Mouse (Mus musculus) hindbrain, embryonic 15.5 days (tissue): Measurements from ENCODE around the gene 4930572O03Rik. TPM values are rescaled to one million over a fixed set of nuclear protein-coding genes. Genes with fewer than 3 reads are reported as not detected.
"Not testable (repeated sequence)": the region's sequence is repeated elsewhere in the genome, so short reads cannot be mapped to it uniquely, and the experiment has no call there.

Experiments used
- ATAC-seq: fragments of 200-750 bp; cut with Nextera tagmentation; 2 replicates; pipeline ENCODE4 v1.8.0; 2017; ENCODE audit warnings: low read depth, moderate number of reproducible peaks, moderate TSS enrichment; ENCODE audit not compliant: low FRiP score
- H3K27ac ChIP-seq: fragments of 300-500 bp; sonication (generic); replicated peaks from 2 replicates; pipeline ENCODE4 v1.5.1; 2015; ENCODE audit warnings: mild to moderate bottlenecking, inconsistent platforms
- H3K27me3 ChIP-seq: fragments of 300-500 bp; sonication (generic); 2 replicates; pipeline ENCODE4 v1.6.1; 2015; ENCODE audit warnings: control low read depth, inconsistent platforms
- H3K36me3 ChIP-seq: fragments of 300-500 bp; sonication (generic); 2 replicates; pipeline ENCODE4 v1.6.1; 2015; ENCODE audit warnings: control low read depth, inconsistent platforms
- H3K4me1 ChIP-seq: fragments of 300-500 bp; sonication (generic); replicated peaks from 2 replicates; pipeline ENCODE4 v1.6.1; 2015; ENCODE audit warnings: control low read depth, inconsistent platforms
- H3K4me2 ChIP-seq: fragments of 300-500 bp; sonication (generic); 2 replicates; pipeline ENCODE4 v1.6.1; 2015; ENCODE audit warnings: moderate library complexity, mild to moderate bottlenecking, inconsistent platforms
- H3K4me3 ChIP-seq: fragments of 300-500 bp; sonication (generic); 2 replicates; pipeline ENCODE4 v1.5.1; 2015; ENCODE audit warnings: mild to moderate bottlenecking, inconsistent platforms
- H3K9ac ChIP-seq: fragments of 300-500 bp; sonication (generic); 2 replicates; pipeline ENCODE4 v1.6.1; 2015; ENCODE audit warnings: inconsistent platforms
- H3K9me3 ChIP-seq: fragments of 300-500 bp; sonication (generic); 2 replicates; pipeline ENCODE4 v1.6.1; 2016; ENCODE audit warnings: control low read depth, inconsistent platforms
- WGBS: fragments of 180-500 bp; shearing (Covaris S2); methylation state at CpG from one replicate; pipeline ENCODE4 v1.1.7; 2015; 5-methylcytosine and 5-hydroxymethylcytosine counted together
- polyA plus RNA-seq: library from polyadenylated mRNA; unstranded; fragments of >200 nt; fragmentation: Nextera tagmentation; extraction: Ambion mirVana; gene quantifications from 2 replicates; pipeline ENCODE4 v1.2.1, GENCODE M21; 2015

4930572O03Rik gene
- polyA plus RNA-seq, 1 experiment from 2014 or later, result not detected

DNA sequence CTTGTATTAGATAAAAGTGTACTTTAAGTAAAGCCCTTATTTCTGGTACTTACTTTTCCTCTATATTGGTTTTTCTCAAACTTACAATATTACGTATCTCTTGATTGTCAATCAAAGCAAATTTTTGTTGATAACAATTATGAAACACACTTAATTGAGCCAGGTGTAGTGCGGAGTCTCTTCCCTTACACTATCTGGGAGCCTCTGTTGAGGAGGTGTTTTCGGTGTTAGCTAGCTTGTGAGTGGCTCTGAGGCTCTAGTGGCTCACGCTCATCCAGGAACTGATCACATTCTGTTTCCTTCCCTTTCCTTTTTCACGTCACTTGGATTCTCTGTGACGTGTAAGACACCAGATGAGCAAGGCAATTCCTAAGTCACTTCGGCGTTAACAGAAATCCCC is 53.3 kb downstream of the 4930572O03Rik start:
- ATAC-seq, H3K4me2 ChIP-seq, H3K9ac ChIP-seq, H3K36me3 ChIP-seq, H3K4me1 ChIP-seq, H3K4me3 ChIP-seq, H3K27ac ChIP-seq, H3K27me3 ChIP-seq: not testable (repeated sequence)
- H3K9me3 ChIP-seq, result peaks cover 17% of the 10 kb centered on the region
- WGBS, result 75% methylated on average over 8 of the region's 8 CpGs

DNA sequence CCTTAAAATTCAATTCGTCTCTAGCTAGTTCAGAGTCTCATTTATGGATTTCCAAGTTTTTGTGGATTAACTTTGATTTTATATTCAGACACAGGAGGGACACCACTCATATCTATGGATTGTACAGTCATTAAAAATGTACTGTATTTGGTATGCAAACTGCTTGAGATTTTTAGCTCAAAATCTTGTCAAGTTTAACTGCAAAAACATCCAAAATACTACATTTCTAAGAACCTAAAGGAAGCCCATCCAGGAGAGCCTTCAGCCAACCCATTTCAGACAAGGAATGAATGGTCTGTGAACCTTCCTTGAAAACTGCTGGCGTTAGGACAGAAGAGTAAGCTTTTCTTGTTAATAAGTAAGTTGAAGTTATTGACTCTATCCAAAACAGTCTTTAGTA is 53.9 kb downstream of the 4930572O03Rik start:
- ATAC-seq, H3K27me3 ChIP-seq: not testable (repeated sequence)
- WGBS, result 58% methylated on average over 2 of the region's 2 CpGs

GRCm38 (mm10) chr5:15602424-15602947 is 54.4 kb downstream of the 4930572O03Rik start:
- not testable (repeated sequence) for H3K27me3 ChIP-seq, H3K4me3 ChIP-seq, H3K4me2 ChIP-seq, H3K9ac ChIP-seq, H3K27ac ChIP-seq, H3K36me3 ChIP-seq, H3K4me1 ChIP-seq, ATAC-seq
- WGBS, result 62% methylated on average over 3 of the region's 3 CpGs
- H3K9me3 ChIP-seq, result peaks cover 20% of the 10 kb centered on the region

More for the DNA sequence above, 53.9 kb downstream of the 4930572O03Rik start:
- H3K27ac ChIP-seq, H3K36me3 ChIP-seq, H3K4me3 ChIP-seq, H3K9ac ChIP-seq, H3K4me1 ChIP-seq, H3K4me2 ChIP-seq: not testable (repeated sequence)
- peaks cover 20% of the 10 kb centered on the region for H3K9me3 ChIP-seq

Other genes with a start within 250 kb of the 4930572O03Rik start
- not detected in 2 replicates for gene Gm21149, start 180.5 kb downstream of the 4930572O03Rik start, polyA plus RNA-seq
- not detected in 2 replicates for gene Gm21190, start 127.8 kb downstream of the 4930572O03Rik start, polyA plus RNA-seq
- not detected in 2 replicates for gene Gm21083, start 79.7 kb downstream of the 4930572O03Rik start, polyA plus RNA-seq
- not detected in 2 replicates for gene Speer4d, start 38.0 kb downstream of the 4930572O03Rik start, polyA plus RNA-seq
- gene Speer4c, start 57.2 kb upstream of the 4930572O03Rik start, polyA plus RNA-seq, result not detected in 2 replicates